Mouse (Mus musculus) liver, embryonic 15.5 days (tissue): ENCODE measurements at regions not wholly inside any gene's neighbourhood (a gene's known extent, or its start where the extent isn't known, plus 50 kb on each side); places are given as distances from the start of the nearest gene placed in this dataset.
"Not testable (repeated sequence)": the region's sequence is repeated elsewhere in the genome, so short reads cannot be mapped to it uniquely, and the experiment has no call there.

ENCODE experiments used
- ATAC-seq: fragments of 200-750 bp; cut with Nextera tagmentation; 2 replicates; pipeline ENCODE4 v1.8.0; 2017; ENCODE audit warnings: moderate number of reproducible peaks, mild to moderate bottlenecking, moderate library complexity; ENCODE audit not compliant: insufficient read depth
- H3K27ac ChIP-seq: fragments of 300-500 bp; sonication (generic); replicated peaks from 2 replicates; pipeline ENCODE4 v1.5.1; 2015; ENCODE audit warnings: mild to moderate bottlenecking, inconsistent platforms
- H3K27me3 ChIP-seq: fragments of 300-500 bp; sonication (generic); 2 replicates; pipeline ENCODE4 v1.6.1; 2015; ENCODE audit warnings: mild to moderate bottlenecking, inconsistent platforms
- H3K36me3 ChIP-seq: fragments of 300-500 bp; sonication (generic); replicated peaks from 2 replicates; pipeline ENCODE4 v1.6.1; 2015; ENCODE audit warnings: moderate library complexity, mild to moderate bottlenecking, inconsistent platforms
- H3K4me1 ChIP-seq: fragments of 300-500 bp; sonication (generic); replicated peaks from 2 replicates; pipeline ENCODE4 v1.6.1; 2015; ENCODE audit warnings: inconsistent platforms
- H3K4me2 ChIP-seq: fragments of 300-500 bp; sonication (generic); 2 replicates; pipeline ENCODE4 v1.6.1; 2015; ENCODE audit warnings: moderate library complexity, mild to moderate bottlenecking, inconsistent platforms
- H3K4me3 ChIP-seq: fragments of 300-500 bp; sonication (generic); replicated peaks from 2 replicates; pipeline ENCODE4 v1.5.1; 2015; ENCODE audit warnings: mild to moderate bottlenecking, inconsistent platforms
- H3K9ac ChIP-seq: fragments of 300-500 bp; sonication (generic); 2 replicates; pipeline ENCODE4 v1.6.1; 2015; ENCODE audit warnings: moderate library complexity, mild to moderate bottlenecking, inconsistent platforms
- H3K9me3 ChIP-seq: fragments of 300-500 bp; sonication (generic); replicated peaks from 2 replicates; pipeline ENCODE4 v1.6.1; 2016; ENCODE audit warnings: inconsistent platforms
- WGBS: fragments of 180-500 bp; shearing (Covaris S2); methylation state at CpG from one replicate; pipeline ENCODE4 v1.1.7; 2015; ENCODE audit warnings: mixed read lengths; ENCODE audit not compliant: insufficient replicate concordance; 5-methylcytosine and 5-hydroxymethylcytosine counted together

DNA sequence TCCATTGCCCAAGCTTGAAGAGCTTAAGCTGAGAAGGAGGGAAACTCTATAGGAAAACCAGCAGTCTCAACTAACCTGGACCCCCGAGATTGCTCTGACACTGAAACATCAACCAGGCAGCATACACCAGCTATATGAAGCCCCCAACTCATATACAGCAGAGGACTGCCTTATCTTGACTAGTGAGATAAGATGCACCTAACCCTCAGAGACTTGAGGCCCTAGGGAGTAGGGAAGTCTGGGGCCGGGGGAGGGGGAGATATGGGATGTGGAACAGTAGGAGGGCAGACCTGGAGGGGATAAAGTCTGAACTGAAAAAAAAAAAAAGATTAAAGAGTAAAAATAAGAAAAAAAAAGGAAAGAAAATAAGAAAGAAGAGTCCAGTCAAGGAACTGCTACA, 540.5 kb upstream of the Pkdcc start:
- WGBS: 54% methylated on average over 2 of the region's 2 CpGs
- no peak for ATAC-seq
- H3K27me3 ChIP-seq: no peaks in the 10 kb centered on the region
- H3K36me3 ChIP-seq: no peaks in the 10 kb centered on the region
- no peak overlapping the region for H3K4me3 ChIP-seq
- H3K27ac ChIP-seq: no peak overlapping the region
- H3K4me2 ChIP-seq: no peak overlapping the region
- H3K9ac ChIP-seq: no peak overlapping the region
- no peaks in the 10 kb centered on the region for H3K9me3 ChIP-seq
- no peaks in the 10 kb centered on the region for H3K4me1 ChIP-seq

DNA sequence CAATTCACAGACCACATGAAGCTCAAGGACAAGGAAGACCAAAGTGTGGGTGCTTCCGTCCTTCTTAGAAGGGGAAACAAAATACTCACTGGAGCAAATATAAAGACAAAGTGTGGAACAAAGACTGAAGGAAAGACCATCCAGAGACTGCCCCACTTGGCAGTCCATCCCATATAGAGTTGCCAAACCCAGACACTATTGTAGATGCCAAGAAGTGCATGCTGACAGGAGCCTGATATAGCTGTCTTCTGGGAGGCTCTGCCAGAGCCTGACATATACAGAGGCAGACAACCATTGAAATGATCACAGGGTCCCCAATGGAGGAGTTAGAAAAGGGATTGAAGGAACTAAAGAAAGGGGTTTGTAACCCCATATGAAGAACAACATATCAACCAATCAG, 548.5 kb upstream of the Pkdcc start:
- ATAC-seq, H3K27ac ChIP-seq, H3K4me3 ChIP-seq, H3K9me3 ChIP-seq, H3K4me1 ChIP-seq, H3K27me3 ChIP-seq, H3K9ac ChIP-seq, H3K4me2 ChIP-seq, H3K36me3 ChIP-seq: not testable (repeated sequence)
- 65% methylated on average over 1 of the region's 1 CpGs for WGBS

DNA sequence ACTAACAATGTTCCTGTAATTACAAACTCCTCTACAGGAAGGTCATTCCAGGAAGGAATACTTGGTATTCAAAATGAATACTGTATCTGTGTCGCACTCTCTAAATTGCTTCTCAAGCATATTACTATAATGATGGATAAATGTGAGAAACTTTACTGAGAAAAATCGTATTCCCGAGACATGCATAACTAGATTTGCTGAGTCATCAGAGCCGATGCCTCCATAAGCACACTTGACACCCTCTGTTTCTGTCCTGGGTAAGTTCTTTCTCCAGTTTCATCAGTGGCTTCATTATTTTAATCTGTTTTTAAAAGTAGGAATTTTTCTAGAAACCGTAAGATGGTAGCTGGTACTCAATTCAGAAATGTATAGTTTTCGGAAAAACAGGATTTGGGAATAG, 550.7 kb upstream of the Pkdcc start:
- WGBS: 73% methylated on average over 6 of the region's 6 CpGs
- Histone ChIP-seq H3K4me1 (no peaks in the 10 kb centered on the region), H3K9ac (no peak overlapping the region), H3K4me3 (no peak overlapping the region), H3K9me3 (no peaks in the 10 kb centered on the region), H3K4me2 (no peak overlapping the region), H3K36me3 (no peaks in the 10 kb centered on the region), H3K27ac (no peak overlapping the region), H3K27me3 (no peaks in the 10 kb centered on the region)
- no peak for ATAC-seq

DNA sequence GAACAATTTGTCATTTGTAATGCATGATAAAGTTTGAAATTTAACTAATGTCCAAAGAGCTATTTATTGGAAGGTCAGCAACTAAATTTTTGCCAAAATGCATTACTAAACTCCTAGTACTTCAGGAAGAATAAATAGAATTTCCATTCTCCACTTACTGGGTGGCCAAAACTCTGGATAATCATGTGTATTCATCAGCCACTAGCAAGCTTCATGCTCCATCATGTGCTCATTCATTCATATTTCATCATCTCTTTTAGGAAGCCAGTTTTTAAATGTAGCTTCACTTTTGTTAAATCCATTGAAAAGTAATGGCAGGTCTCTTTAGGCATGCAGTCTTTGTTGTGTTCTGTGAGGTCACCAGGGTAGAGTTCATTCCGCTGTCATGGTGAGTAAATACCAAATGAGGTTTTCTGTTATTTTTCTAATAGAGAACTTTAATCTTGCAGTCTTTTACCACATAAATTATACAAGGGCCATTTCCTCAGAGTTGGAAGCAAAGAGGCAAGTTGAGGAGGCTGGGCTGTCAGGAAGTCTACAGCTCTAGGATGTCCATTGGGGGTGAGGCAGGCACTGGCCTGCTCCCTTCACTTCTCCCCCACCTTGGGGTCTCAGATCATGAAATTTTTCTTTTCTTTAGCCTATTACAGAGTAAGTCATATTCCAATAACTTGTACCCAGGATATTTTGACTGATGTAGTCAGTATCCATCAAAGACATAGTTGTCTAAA, 578.5 kb upstream of the Pkdcc start:
- no peak overlapping the region for H3K4me2 ChIP-seq
- H3K4me1 ChIP-seq: no peaks in the 10 kb centered on the region
- 60% methylated on average over 1 of the region's 1 CpGs for WGBS
- no peak for ATAC-seq
- no peak overlapping the region for H3K4me3 ChIP-seq
- H3K36me3 ChIP-seq: no peaks in the 10 kb centered on the region
- H3K9me3 ChIP-seq: no peaks in the 10 kb centered on the region
- H3K9ac ChIP-seq: no peak overlapping the region
- H3K27ac ChIP-seq: no peak overlapping the region
- no peaks in the 10 kb centered on the region for H3K27me3 ChIP-seq

DNA sequence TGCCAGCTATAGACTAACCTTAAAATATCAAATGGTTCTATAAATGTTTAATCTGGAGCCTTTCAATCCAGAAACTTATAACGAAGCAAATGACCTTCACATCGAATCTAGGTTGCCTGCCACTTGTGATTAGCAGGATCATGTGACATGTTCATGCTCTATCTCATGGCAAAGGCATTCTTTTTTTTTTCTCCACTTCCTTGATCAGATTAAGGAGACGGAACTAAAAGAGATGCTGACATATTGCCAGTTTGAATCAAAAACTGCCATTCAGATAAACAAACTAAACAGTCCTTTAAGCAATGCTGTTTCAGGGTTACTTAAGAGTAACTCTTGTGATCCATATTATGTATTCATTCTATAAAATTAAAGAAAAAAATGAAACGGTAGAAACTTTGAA, 579.2 kb upstream of the Pkdcc start:
- no peak overlapping the region for H3K4me3 ChIP-seq
- no peaks in the 10 kb centered on the region for H3K9me3 ChIP-seq
- no peak for ATAC-seq
- no peaks in the 10 kb centered on the region for H3K36me3 ChIP-seq
- H3K27ac ChIP-seq: no peak overlapping the region
- no peaks in the 10 kb centered on the region for H3K4me1 ChIP-seq
- H3K4me2 ChIP-seq: no peak overlapping the region
- 51% methylated on average over 4 of the region's 4 CpGs for WGBS
- no peaks in the 10 kb centered on the region for H3K27me3 ChIP-seq
- H3K9ac ChIP-seq: no peak overlapping the region

DNA sequence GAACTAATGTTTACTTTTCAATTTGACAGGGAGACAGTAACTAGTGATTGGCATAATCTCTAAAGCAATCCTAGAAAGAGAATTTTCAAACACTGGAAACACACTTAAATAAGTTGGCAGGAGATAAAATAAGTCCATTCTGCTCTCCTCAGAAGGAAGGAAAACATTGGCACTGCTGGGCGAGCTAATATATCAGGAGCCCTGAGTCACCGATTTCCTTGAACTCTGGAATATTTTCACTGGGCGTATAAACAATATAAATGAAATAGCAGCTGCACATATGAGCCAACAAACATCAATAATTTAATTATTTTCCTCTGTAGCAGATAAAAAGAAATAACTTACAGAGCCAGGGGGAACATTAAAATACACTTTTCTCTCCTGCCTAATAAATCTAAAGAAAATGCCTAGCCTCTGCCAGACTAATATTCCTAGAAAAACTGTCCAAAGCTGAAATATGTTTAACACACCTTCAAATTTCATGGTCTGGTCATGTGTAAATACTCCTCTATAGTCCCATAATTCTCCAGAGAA, 608.4 kb upstream of the Pkdcc start:
- no peak overlapping the region for H3K4me3 ChIP-seq
- H3K4me2 ChIP-seq: no peak overlapping the region
- no peaks in the 10 kb centered on the region for H3K9me3 ChIP-seq
- no peaks in the 10 kb centered on the region for H3K27me3 ChIP-seq
- 73% methylated on average over 3 of the region's 3 CpGs for WGBS
- H3K27ac ChIP-seq: no peak overlapping the region
- no peaks in the 10 kb centered on the region for H3K36me3 ChIP-seq
- no peak overlapping the region for H3K9ac ChIP-seq
- H3K4me1 ChIP-seq: no peaks in the 10 kb centered on the region
- ATAC-seq: no peak

DNA sequence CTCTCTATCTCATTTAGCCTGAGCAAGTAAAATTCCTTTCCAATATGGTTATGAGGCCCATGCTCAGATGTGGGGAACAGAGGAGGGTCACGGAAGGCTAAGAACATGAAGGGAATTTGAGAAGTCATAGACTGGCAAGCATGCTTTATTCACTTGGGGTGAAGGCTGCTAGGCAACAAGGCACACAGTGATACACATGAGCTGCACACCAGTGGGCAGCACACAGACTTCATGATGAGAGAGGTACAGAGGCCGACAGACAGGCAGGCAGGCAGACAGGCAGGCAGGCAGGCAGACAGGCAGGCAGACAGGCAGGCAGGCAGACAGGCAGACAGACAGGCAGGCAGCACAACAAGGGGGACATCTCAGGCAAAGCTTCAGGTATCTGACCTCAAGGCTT, 631.3 kb upstream of the Pkdcc start:
- 45% methylated on average over 2 of the region's 2 CpGs for WGBS
- Histone ChIP-seq H3K4me2 (no peak overlapping the region), H3K27me3 (no peaks in the 10 kb centered on the region), H3K4me1 (no peaks in the 10 kb centered on the region), H3K36me3 (no peaks in the 10 kb centered on the region), H3K27ac (no peak overlapping the region), H3K9ac (no peak overlapping the region), H3K4me3 (no peak overlapping the region), H3K9me3 (no peaks in the 10 kb centered on the region)
- no peak for ATAC-seq

DNA sequence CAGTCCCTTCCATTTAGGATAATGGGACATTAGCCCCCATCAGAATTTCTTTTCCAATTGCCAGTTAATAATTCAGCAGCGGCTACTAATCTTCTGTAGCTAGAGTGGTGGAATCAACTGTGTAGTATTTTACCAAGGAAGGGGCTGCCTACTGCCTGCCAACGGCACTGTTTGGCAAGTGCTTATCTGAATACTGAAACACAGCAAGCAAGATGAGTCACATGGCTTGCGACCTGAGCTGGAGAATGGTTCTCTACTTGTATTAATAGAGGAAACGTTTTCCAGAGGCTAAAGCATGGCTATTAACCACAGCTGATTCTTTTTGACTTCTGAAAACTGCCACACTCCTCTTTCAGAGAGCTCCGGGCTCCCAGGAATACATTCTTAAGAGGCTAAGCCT, 681.6 kb upstream of the Pkdcc start:
- Histone ChIP-seq H3K4me2 (no peak overlapping the region), H3K27me3 (no peaks in the 10 kb centered on the region), H3K9ac (no peak overlapping the region), H3K9me3 (no peaks in the 10 kb centered on the region), H3K36me3 (no peaks in the 10 kb centered on the region), H3K4me3 (no peak overlapping the region), H3K27ac (no peak overlapping the region), H3K4me1 (no peaks in the 10 kb centered on the region)
- WGBS: 45% methylated on average over 5 of the region's 5 CpGs
- no peak for ATAC-seq

DNA sequence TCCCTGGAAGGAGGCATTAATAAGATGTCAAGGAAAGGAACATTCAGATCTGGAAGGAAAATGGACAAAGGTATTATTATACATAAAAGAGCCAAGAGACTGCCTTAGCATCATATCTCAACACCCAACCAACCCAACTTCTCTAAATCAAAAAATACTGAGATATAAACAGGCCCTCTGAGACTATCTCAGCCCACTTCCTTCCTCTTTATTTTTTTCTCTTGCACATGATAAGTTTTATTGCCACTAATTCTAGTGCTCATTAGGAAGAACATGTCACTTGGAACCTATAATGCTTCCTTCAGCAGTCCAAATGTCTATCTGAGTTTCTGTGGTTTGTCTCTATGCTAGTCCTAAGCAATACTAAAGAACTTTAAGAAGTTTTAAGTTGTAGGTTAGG, 697.0 kb upstream of the Pkdcc start:
- no peak overlapping the region for H3K27ac ChIP-seq
- H3K27me3 ChIP-seq: no peaks in the 10 kb centered on the region
- no peak overlapping the region for H3K9ac ChIP-seq
- no peak overlapping the region for H3K4me3 ChIP-seq
- no peak for ATAC-seq
- no peaks in the 10 kb centered on the region for H3K4me1 ChIP-seq
- H3K9me3 ChIP-seq: no peaks in the 10 kb centered on the region
- H3K36me3 ChIP-seq: no peaks in the 10 kb centered on the region
- H3K4me2 ChIP-seq: no peak overlapping the region

DNA sequence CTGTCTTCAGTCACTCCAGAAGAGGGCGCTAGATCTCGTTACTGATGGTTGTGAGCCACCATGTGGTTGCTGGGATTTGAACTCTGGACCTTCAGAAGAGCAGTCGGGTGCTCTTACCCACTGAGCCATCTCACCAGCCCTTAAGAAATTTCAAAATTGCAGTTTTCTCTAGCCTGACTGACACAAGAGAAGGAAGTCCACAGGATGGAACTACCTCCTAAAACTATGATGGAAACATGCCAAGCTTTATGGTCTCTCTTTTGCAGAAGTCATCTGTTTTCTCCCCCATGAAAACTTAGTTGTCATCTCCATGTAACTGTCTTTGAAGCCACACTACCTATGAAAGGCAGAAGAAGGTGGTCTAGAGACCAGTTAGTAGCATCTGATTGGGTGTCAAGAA, 698.2 kb upstream of the Pkdcc start:
- Histone ChIP-seq H3K27me3 (no peaks in the 10 kb centered on the region), H3K9ac (no peak overlapping the region), H3K36me3 (no peaks in the 10 kb centered on the region), H3K9me3 (no peaks in the 10 kb centered on the region), H3K4me3 (no peak overlapping the region), H3K4me2 (no peak overlapping the region), H3K27ac (no peak overlapping the region), H3K4me1 (no peaks in the 10 kb centered on the region)
- WGBS: 44% methylated on average over 3 of the region's 3 CpGs
- no peak for ATAC-seq

DNA sequence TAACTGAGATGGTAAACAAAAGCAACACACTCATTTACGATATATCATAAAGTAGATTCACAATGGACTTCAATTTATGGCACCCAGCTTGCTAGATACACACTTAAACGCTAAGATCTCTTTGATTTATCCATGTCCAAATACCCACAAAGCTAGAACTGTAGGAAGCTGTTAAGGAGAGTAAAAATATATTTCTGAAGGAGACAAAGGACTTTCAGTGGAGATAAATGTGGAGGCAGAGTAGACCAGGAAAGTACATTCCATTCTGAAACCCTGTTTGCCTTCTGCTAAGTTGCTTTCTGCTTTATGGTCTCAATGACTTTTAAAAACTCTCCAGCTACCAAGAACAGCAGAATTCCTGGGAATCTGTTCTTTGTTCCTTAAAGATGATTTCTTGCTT, 701.3 kb upstream of the Pkdcc start:
- Histone ChIP-seq H3K9me3 (no peaks in the 10 kb centered on the region), H3K27ac (no peak overlapping the region), H3K36me3 (no peaks in the 10 kb centered on the region)

DNA sequence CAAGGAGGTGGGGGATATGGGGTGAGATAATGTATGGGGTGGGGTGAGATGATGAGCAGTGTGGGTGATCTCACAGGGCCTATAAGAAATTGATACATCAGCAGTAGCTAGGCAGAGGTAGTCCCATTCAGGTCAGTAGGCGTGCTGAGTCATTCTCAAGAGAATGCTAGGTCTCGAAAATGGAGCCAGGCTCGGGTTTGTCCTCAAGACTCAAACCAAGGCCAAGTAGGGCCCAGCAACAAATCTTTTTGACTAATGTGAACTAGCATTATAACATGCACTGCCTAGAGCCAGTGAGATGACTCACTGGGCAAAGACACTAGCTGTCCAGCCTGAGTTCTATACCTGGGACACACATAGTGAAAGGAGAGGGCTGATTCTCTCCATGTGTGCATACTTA, 710.8 kb upstream of the Pkdcc start:
- Histone ChIP-seq H3K9me3 (no peaks in the 10 kb centered on the region), H3K4me3 (no peak overlapping the region), H3K27ac (no peak overlapping the region), H3K4me2 (no peak overlapping the region), H3K4me1 (no peaks in the 10 kb centered on the region), H3K9ac (no peak overlapping the region), H3K36me3 (no peaks in the 10 kb centered on the region), H3K27me3 (no peaks in the 10 kb centered on the region)
- ATAC-seq: no peak
- 49% methylated on average over 3 of the region's 3 CpGs for WGBS

More for the DNA sequence above, 701.3 kb upstream of the Pkdcc start:
- Histone ChIP-seq H3K9ac (no peak overlapping the region), H3K27me3 (no peaks in the 10 kb centered on the region), H3K4me2 (no peak overlapping the region), H3K4me1 (no peaks in the 10 kb centered on the region), H3K4me3 (no peak overlapping the region)
- 44% methylated on average over 2 of the region's 2 CpGs for WGBS
- ATAC-seq: no peak
